Mouse (Mus musculus) adrenal gland, postnatal 36 days (tissue): ENCODE measurements around the gene Arhgap11a. TPM values are rescaled to one million over a fixed set of nuclear protein-coding genes. Genes with fewer than 3 reads are reported as not detected.
A peak's percentile ranks its signal among the peaks of the same experiment; 100 is the strongest.

ENCODE experiments used
- DNase-seq, 2 experiments: peaks; one replicate each; pipeline ENCODE4 v3.0.0; 2021; ENCODE audit warnings: mixed read lengths in 1 of 2
- total RNA-seq, 2 experiments: library from RNA; stranded (reverse); gene quantifications; 2 replicates each; pipeline ENCODE4 v1.2.3; 2021

The Arhgap11a gene
- total RNA-seq, 2 experiments from 2014 or later = 3.9 to 4.2 TPM

DNA sequence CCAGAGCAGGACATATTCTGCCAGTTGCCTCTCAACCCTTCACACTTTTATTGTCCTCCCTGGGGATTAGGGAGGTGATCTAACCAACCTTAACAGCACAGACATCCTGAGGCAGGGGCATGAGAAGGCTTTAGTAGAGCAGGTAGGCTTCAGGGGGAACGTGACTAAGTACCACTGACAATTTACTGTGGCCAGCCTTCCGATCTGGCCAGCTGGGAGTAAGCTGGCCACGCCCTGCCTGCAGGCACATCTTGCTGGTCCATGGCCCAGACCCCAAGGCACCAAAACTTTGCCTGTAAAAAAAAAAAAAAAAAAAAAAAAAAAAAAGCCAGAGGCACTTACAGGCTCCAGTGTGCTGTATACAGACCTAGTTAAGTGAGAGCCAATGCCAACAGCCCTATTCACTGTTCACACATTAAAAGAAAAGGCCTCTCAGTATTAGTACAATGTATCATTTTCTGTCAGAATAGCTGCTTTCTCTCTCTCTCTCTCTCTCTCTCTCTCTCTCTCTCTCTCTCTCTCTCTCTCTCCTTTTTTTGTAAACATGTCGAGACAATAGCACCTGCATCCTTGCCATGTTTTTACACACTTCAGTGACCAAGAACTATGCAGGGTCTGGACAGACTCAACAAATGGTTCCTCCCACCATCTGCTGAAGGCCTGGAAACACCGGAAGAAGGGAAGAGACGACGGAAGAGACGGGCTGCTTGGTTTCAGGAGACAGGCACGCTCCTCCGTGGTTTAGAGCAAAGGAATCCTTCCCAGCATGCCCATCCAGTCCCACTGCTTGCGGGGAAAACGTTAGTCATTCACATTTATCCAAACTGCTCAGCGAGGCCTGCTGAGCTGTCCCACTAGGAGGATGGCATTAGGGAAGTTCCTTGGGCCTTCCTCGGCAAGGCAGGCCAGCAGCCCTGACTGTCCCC, 30.5 kb downstream of the Arhgap11a start:
- DNase-seq = no peak

GRCm38 (mm10) chr2:113807640-113808039, 40.8 kb downstream of the Arhgap11a start:
- peak; percentile 78 to 84 for DNase-seq

DNA sequence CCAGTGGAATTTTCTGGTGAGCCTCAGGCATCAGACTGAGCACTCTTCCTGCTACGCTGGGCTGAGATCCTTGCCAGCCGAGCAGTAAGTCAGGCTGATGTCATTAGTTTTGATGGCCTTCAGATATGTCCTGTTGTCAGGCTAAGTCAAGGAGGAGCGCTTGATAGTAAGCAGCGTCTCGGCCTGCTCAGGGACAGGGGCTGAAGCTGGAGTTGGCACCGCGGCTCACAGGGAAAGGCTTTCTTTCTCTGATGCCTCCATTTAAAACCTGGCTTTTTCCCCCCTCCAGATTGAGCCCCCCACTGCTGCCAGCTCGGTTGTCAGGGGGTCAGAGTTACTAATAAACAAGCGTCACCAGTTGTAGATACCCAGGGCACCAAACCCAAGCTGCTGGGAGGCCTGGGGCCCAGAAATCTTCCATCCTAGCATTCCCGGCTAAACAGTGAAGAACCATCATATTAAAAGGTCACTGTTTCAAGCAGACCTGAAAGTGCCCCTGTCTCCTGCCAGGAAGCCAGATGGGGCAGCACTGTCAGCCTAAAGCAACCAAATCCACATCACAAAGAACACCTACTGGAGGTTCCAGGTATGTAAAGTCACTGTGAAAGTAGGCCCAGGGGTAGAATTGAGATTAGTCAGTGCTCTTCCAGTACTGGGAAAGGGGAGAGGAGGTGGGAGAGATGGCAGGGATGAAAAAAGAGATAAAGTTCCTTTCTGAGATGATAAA, 41.4 kb downstream of the Arhgap11a start:
- peak; percentile 62 to 63 for DNase-seq

- DNase-seq = no peak
These were observed 42.7 kb downstream of the Arhgap11a start for GRCm38 (mm10) chr2:113805765-113806164.

DNA sequence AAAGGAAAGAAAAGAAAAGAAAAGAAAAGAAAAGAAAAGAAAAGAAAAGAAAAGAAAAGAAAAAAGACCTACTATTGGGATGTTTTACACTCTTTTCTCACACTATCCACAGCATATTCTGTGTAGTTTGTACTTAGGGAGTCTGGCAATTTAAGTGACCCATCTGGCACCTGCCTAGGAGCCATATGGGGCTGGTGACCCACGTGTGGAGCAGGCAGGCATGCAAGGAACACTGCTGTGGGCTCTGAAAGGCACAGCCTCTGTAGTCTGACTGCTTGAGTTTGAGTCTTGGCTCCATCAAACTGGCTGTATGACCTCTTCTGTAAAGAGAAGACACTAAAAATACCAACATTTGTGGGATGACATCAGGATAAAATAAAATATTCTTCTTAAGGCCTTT, 44.7 kb downstream of the Arhgap11a start:
- no peak for DNase-seq

DNA sequence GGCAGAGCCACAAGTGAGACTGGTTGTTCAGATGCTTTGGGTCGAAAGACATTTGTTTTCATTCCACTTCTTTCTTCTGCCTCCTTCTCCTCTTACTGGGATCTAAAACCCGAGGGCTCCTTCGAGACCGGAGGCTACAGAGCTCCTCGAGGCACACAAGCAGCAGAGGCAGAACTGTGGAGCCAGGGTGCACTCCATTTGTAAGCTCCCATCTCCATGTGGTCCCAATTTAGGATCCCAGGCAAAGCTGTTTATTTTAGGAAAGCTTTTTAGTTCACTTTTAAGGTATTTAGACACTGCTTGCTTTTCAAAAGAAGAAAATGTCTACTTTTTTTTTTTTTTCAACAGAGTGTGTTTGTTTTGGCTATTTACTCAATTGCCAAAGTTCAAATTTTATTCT, 47.6 kb downstream of the Arhgap11a start:
- no peak for DNase-seq

DNA sequence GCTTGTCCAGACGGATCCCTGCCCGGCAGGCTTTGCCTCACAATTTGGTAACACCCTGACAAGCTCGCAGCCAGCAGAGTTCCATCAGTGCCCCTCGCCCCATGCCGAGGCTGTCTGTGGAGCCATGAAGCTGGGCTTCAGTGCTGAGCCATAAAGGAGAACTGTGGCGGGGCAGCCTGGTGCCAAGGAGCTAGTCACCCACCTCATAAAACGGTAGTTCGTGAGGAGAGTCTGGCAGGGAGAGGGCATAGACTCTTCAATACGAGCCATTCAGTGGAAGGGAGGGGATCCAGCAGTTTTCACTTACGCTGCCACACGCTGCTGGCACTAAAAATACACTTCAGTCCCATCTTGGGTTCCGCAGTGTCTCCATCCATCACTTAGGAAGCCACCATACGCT, 49.9 kb downstream of the Arhgap11a start:
- no peak for DNase-seq

DNA sequence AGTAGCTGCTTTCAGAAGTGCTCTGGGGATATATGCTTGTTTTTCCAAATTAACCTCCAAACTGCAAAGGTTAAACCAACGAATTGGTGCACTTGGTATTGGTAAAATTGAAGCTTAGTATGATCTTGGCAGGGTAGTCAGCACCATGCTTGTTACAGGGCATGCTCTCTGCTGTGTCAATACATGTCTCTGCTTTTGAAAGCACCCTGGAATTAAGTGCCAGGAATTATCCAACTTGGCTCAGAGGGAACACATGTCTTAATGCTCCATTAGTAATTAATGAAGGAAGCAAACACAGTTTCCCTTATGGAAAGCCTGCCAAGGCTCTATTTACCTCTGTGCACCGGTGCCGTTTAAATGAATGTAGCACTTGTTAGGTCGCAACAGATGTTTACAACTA, 53.3 kb downstream of the Arhgap11a start:
- no peak for DNase-seq

GRCm38 (mm10) chr2:113793521-113793920, 54.9 kb downstream of the Arhgap11a start:
- no peak for DNase-seq

DNA sequence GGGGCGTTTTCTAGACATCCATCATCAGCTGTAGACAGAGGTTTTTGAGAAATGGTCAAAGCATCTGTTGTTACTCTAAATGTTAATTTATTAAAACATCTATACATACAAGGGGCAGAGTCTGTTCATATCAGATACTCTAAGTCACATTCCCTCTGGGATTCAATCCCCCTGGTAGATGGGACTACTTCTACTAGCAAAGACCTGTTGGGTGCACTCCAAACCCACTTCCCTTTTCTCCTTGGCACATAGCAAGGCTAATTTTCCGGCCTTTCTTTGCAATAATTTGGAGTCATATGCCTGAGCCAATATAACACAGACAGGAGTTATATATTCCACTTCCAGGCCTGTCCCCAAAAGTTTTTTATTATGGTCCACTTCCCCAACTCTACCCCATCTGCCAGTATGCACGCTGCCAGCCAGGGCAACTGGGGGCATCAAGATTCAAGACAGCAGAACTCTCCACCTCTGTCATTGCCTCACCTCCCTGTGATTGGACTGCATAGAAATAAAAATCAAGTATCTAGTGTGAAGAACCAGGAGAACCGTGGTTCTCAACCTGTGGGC, 59.6 kb downstream of the Arhgap11a start:
- no peak for DNase-seq

DNA sequence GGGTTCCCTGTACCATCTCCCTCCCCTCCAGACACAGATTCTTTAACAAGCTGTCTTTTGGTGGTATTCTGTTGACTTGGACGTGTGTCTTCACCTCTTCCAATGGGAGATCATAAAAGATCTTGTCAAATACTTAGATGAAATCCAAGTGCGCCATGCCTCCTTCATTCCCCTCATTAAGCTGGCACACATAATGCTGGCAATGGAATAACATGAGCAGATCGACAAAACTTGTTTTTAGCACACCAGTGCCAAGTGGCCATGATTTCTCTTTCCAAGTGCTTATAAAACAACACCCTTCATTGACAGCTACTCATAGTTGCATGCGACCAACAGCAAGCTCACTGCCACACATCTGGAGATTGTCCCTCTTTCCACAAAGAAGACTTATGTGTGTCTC, 60.6 kb downstream of the Arhgap11a start:
- no peak for DNase-seq

GRCm38 (mm10) chr2:113784851-113785250, 63.6 kb downstream of the Arhgap11a start:
- DNase-seq = no peak

- DNase-seq = no peak
These were observed 66.9 kb downstream of the Arhgap11a start for GRCm38 (mm10) chr2:113781521-113781920.

Other genes with a start within 250 kb of the Arhgap11a start
- gene Grem1, start 90.0 kb downstream of the Arhgap11a start, total RNA-seq = under 1 TPM; 0.20 TPM
- 10 to 100 TPM; 31.9 to 35.1 TPM for gene Scg5, start 19.5 kb downstream of the Arhgap11a start, total RNA-seq
- gene Gjd2, start 165.0 kb upstream of the Arhgap11a start, total RNA-seq = 1 to 10 TPM; 4.1 to 4.9 TPM
- not detected for gene Actc1, start 204.9 kb upstream of the Arhgap11a start, total RNA-seq